Mouse (Mus musculus): ENCODE results near the gene Mfap3l.

- TF ChIP-seq CTCF (IDR thresholded peaks at IDR 0.05; ENCODE audit: low read depth, low read length) (no peak), POLR2A (IDR thresholded peaks at IDR 0.05; ENCODE audit: extremely low read depth, insufficient read depth, low read length) (no peak)
Measured at GRCm38 (mm10) chr8:60632250-60632932, at the start of gene Mfap3l.
